Mouse (Mus musculus) embryo, embryonic 9.5 days (tissue): ENCODE data around the gene Timp3.
"Not testable (repeated sequence)": the region's sequence is repeated elsewhere in the genome, so short reads cannot be mapped to it uniquely, and the experiment has no call there.

Source experiments
- DNase-seq: peaks from one replicate; pipeline ENCODE4 v3.0.0-alpha.2; 2017; ENCODE audit errors: extremely low spot score

The Timp3 gene

GRCm38 (mm10) chr10:86352521-86352920 is 52.3 kb downstream of the Timp3 start:
- no peak for DNase-seq

- no peak for DNase-seq
These were observed 56.8 kb downstream of the Timp3 start for GRCm38 (mm10) chr10:86356819-86357563.

DNA sequence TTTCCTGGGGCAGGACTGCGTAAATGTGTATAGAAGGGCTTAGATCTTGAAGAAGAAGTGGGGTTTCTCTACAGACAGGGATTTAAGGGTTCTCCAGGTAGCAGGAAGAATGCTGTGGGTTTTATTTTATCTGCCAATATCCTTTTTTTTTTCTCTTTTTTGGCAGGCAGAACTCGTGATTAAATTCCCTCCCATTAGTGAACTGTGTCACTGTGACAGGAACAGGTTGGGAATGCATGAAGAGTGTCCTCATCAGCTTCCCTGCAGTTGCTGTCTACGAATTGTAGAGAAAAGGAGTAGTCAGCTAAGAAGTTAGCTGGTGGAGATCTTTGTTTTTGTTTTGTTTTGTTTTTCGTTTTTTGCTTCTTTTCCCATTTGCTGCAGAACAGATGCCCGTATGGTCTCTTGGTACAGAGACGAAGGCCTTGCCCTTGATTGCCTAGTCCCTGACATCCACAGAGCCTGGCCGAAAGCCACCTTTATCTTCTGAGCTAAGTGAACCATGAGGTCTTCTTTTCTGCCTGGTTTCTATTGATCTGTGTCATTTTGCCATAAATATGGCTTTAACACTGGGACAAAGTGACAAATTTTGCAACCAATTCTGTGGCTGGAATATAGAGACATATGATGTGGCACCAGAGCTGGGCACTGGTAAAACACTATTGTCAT is 58.3 kb downstream of the Timp3 start:
- DNase-seq = no peak

DNA sequence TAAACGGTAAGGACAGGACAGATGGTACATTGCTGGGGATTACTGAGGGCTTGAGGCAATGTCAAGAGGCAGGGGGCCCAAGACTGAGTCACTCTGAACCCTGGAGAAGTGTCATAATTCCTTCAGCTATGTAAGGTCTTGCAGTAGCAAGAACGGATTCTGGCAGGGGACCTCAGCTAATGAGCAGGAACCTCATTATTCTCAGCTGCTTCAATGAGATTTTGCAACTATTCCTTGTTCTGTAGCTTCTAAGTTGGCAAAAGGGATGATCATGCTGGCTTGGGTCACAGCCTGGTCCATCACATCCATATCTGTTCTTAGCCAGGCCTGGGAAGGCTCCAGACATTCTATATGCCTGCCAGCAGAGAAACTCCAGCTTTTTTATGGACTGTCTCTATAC is 59.0 kb downstream of the Timp3 start:
- no peak for DNase-seq

GRCm38 (mm10) chr10:86359699-86360098 is 59.5 kb downstream of the Timp3 start:
- no peak for DNase-seq

DNA sequence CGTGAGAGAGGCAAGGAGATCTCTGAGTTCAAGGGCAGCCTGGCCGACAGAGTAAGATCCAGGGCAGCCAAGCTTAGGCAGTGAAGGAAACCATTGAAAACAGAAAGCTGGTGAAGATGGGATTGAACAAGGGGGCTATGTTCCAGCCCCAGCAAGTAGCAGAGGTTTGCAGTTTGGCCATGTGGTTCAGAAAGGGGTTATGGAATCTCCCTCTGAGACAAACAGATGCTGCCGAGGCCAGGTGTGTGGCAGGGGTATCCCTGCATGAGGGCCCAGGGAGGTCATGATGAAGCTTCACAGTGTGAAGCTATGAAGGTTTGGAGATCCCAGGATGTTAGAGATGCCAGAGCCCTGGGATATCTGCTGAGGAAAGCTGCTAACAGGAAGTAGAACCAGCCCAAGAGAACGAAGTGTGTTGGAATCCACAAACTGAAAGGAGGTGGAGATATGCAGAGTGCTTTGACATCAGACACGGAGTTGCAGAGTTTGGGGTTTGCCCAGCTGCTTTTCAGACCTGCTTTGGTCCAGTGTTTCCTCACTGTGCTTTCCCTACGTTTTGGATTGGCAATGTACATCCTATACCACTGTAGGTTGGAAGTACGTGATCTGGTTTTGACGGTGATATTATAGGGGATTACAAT is 63.6 kb downstream of the Timp3 start:
- no peak for DNase-seq

- DNase-seq = no peak
These were observed 65.5 kb downstream of the Timp3 start for GRCm38 (mm10) chr10:86365632-86366092.

DNA sequence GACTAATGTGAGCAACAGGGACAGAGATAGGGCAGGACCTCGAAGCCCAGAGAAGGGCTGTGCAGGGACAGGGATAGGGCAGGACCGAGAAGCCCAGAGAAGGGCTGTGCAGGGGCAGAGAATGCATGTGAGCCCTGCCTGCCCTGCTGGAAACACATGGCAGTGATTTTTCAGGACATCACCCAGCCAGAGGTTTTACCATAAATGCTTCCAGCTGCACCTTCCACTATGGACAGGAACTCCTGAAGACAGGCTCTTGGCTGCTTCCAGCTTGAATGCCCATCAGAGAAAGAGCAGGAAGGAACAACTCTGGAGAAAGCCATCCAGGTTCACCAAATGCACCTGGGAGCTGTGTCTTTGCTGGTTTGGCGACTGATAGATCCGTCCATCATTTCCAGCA is 67.2 kb downstream of the Timp3 start:
- DNase-seq = no peak

GRCm38 (mm10) chr10:86368811-86369210 is 68.6 kb downstream of the Timp3 start:
- DNase-seq = no peak

GRCm38 (mm10) chr10:86369346-86369745 is 69.2 kb downstream of the Timp3 start:
- no peak for DNase-seq

DNA sequence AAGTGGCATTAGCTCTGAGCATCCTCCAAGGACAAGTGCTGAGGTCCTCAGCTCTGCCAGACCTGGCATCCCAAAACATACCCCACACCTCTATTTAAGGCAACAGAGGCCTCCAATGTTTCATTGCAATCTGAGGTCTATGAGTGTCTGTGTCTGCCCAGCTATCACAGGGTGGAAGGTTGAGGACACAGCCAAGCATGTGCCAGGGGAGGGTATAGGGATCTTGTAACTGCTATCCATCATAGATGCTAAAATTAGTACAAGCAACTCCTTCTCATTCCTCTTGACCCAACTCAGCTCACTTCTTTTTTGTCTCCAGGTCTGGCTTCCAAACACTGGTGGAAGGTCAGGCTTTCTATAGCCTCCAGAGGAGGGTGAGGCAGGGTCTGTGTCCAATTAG is 71.4 kb downstream of the Timp3 start:
- no peak for DNase-seq

DNA sequence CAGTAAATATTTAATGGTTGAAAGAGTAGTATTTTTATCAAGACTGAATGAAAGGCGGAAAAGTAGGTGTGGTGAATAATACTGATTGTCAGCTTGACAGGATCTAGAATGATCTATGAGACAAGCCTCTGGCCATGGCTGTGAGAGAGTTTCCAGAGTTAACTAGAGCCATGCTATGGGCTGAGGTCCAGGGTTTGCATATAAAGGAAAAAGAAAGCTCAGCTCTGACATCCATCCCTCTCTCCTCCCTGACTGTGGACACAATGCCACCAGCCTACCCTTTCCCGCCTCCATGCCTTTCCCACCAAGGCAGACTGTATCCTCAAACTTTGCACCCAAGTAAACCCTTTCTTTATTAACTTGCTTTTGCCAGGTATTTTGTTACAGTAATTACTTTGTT is 73.9 kb downstream of the Timp3 start:
- DNase-seq = no peak

DNA sequence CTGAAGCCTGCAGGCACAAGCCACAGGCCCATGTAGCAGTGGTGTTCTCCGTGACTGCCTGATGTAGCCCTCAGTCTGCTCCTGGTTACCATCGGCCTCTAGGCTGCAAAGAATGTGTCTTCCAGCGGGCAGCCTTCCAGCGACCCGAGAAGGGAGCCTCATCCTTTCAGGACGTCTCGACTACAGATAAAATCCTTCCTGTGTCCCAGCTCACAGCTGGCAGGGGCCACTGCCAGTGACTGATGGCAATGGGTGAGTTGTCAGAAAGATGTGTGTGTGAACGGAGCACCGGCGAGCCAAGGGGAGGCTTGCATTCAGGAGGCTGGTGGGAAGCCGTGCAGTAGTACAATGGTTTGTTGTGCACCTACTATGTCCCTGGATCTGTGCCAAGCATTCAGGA is 75.7 kb downstream of the Timp3 start:
- DNase-seq = no peak

GRCm38 (mm10) chr10:86376392-86377185 is 76.4 kb downstream of the Timp3 start:
- DNase-seq = no peak

- DNase-seq = not testable (repeated sequence)
These were observed 78.6 kb downstream of the Timp3 start for GRCm38 (mm10) chr10:86378803-86379202.

- no peak for DNase-seq
These were observed 80.5 kb downstream of the Timp3 start for GRCm38 (mm10) chr10:86380626-86381025.

DNA sequence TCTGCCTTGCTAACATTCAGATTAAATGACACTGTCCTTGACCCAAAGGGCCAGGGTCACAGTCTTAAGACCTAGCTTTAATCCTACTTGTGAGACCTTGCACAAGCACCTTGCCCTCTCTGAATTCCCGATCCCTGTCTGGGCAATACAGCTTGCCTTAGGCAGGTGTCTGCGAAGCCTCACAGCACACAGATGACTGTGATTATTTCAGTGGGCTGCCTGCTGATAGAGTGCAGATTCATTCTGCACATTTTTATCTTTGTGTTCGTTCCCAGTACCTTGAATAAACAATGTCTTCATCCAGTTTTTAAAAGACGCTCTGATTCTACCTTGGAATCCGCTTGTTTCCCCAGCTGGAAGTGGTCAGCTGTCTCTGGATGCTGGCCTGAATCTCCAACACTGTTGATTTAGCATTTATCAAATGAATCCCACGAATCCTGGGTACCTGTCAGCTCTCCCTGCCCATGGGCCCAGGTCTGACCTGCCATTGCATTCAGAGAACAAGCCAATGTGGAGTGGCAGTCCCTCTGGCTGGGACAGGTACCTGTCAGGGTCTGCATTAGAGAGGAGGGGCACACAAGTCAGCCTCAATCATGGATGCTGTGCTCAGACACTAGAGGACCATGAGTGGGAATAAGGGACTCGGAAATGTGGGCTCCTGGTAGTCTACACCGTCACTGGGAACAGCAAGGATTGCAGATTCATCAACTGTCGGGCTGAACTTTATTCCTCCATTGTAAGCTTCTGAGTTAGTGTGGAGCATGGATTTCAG is 81.2 kb downstream of the Timp3 start:
- DNase-seq = no peak

GRCm38 (mm10) chr10:86381922-86382260 is 81.7 kb downstream of the Timp3 start:
- DNase-seq = no peak

GRCm38 (mm10) chr10:86384655-86385054 is 84.5 kb downstream of the Timp3 start:
- DNase-seq = no peak

DNA sequence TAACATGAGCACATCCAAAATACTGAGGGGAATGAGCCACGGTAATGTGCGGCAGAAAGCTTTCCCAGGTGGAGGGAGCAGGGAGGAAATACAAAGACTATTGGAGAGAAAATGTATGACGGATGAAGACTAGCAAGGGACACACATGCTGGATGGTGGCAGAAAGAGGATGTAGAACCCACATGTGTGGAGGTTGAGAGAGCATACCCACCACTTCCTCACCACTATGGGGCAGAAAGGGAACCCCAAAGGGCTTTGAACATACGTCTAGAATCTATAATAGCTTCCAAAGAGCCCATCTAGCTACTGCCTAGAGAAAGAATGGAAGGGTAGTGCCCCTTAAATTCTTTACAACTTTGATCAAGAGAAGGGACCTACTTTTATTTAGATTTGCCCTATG is 85.5 kb downstream of the Timp3 start:
- DNase-seq = no peak

DNA sequence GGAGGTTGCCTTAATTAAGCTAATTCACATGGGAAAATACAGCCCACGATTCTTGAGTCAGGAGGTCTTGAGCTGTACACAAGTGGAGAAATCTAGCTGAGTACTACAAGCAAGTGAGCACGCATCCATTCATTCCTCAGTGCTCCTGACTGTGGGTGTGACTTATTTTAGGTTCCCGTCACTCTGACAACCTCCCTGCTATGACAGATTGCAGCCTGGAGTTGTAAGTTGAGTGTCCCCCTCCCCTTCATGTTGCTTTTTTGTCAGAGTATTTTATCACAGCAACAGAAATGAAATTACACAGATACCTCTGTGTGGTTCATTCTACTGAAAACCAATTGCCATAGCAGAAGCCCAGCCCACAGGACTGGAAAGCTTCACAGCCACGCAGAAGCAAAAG is 86.1 kb downstream of the Timp3 start:
- DNase-seq = no peak
